Mouse (Mus musculus): ENCODE measurements around the gene Nol9.
A peak's percentile ranks its signal among the peaks of the same experiment; 100 is the strongest.

The Nol9 gene

DNA sequence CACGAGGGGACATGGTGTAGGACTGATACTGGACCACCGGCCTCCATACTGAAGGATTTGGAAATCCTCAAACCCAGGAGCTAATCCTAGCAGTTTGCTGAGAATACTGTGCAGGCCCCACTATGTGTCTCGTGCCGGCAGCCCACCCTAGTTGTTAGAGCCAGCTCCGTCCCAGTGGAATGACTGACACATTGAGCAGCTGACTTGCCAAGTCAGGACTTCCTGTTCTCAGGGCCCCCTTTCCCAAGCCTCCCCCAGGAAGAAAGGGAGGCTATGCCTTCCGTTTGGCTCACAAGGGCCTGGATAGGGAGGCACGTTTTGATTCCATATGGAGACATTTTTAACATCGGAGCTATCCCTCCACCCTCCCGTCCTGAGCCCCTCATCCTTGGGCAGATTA, 51.1 kb downstream of the Nol9 start:
- no peak for DNase-seq (ENCODE audit: low read depth, low spot score)

DNA sequence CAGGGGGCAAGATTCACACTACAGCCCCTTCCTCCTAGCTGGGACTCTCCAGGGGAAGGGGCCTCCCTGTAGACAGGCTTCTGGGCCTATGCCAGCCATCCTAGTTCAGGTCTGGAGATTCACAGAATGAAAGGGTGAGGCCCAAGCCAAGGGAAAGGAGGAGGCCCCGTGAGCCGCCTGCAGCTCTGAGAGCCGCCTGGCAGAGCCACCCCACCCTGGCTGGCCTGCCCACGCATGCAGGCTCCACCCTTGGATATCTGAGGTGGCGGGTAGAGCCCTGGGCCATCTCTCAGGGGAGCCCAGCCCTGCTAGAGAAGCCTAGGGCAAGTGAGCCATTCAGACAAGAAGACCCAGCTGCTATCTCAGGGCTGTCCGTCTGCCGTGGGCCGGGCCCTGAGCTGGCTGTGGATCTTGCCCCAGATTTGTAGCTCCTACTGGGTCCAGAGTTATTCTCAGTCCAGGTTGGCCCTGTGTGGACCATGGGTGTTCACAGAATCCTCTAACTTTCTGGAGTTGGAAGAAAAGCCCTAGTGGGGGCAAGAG, 53.7 kb downstream of the Nol9 start:
- DNase-seq (ENCODE audit: low read depth, low spot score): no peak

DNA sequence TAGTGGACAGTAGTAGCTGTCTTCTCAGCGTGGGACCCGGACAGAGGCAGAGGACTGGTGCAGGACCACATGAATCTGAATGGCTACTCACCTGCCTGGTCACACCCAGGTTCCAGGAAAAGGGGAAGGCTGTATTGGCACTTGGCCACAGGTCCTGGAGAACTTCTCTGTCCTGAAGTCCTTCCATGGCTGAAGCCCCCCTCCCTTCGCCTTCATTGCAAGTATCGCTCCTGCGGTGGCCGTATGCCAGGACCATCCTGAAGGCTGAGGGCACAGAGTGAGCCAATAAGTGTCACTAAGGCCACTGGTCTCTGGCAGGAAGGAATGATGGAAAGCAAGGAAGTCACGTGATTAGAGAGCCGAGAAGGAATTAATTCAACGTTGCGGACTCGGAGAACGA, 55.1 kb downstream of the Nol9 start:
- no peak for DNase-seq (ENCODE audit: low read depth, low spot score)

DNA sequence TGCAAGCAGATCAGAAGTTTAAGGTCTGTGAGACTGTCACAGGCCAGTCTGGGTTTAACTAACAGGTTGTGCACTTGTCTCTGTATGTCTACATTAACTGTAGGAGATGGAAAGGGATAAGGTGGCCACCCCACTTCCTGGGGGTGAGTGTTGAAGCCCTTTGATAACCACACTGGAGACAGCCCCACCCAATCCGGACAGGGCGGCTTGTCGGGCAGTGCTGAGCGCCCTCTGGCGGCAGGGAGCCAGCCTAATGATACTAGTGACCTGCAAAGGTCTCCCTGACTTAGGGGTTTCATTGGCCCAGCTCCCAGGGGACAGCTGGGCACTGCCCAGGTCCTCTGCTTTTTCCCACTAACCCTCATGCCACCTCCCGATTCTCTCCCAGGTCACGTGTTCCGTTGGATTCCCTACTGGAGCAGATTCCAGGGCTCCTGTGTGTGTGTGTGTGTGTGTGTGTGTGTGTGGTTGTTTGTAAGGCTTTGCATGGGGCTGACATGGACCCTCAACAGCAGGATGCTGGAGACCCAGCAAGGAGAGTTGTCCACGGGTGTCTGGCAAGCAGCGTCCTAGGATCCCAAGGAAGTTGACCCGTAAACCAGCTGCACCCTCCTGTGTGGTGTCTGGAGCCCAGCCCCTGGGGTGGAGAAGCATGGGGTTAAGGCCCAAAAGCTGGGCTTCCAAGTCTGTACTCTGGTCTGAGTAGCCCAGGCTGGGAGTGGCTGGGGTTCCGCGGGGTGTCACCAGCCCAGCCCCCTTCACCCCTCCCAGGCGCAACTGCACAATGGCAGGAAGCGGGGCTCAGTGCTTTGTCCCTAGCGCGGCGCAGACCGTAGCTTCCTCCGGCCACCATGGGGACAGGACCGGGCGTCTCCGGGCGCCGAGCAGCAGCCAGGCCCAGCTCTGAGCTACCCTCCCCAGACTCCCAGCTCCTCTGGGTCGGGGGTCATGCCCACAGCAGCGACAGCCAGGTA, 57.1 kb downstream of the Nol9 start:
- peak; percentile 78 for DNase-seq (ENCODE audit: low read depth, low spot score)

DNA sequence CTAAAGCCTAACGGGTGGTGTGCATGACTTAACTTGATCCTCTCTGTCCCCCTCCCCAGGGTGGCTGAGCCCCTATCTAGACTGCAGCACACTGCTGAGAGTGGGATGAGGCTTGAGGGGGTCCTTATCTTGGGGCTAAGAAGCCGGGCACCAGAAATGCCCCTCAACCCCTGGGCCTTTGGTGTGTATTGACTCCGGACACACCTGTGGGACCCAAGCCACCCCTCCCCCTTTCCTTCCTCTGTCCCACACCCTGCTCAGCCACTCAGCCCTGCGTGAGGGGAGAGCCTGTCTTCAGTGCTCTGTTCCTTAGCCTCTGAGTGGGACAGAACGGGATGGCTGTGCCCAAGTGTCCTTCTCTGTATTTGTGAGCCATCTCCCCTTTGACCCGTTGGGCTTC, 57.8 kb downstream of the Nol9 start:
- DNase-seq (ENCODE audit: low read depth, low spot score): peak; percentile 65

DNA sequence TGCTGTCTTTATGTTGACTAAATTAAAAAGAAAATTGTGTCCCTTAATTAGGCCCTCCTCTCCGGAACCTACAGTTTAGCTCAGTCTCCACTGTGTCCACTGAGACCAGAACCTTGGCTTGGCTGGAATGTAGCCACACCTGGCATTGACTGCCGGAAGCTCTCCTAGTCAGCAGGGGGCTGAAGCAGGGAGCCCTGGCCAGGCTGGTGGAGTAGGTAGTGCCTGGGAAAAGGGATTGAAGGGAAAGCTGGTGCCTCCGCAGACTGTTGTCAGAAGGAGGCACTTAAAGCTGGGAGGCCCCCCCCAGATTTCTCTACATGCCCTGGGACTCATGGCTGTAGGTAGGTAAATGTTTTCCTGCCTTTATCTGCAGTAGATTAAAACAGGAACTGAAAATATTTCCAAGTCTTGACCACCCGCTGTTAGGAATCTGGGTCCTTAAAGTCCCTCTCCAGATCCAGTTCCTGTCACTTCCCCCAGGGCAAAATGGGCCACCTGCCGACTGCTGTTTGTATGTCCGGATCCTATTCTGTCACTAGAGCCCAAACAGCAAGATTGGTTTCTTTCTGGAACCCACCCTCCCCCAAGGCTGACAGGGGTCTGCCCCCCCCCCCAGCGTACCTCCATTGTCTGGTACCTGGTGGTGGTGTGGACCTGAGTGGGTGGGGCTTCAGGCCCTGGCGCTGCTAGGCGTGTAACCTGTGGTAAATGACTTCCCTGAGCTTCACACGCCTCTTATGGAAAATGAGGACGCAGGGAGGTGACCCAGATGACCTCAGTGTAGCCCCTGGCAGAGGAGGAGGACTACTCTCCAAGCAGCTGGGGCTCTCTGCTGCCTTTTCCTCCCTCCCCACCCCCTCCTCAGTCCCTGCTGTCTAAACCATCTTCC, 59.0 kb downstream of the Nol9 start:
- peak; percentile 98 for DNase-seq (ENCODE audit: low read depth, low spot score)

DNA sequence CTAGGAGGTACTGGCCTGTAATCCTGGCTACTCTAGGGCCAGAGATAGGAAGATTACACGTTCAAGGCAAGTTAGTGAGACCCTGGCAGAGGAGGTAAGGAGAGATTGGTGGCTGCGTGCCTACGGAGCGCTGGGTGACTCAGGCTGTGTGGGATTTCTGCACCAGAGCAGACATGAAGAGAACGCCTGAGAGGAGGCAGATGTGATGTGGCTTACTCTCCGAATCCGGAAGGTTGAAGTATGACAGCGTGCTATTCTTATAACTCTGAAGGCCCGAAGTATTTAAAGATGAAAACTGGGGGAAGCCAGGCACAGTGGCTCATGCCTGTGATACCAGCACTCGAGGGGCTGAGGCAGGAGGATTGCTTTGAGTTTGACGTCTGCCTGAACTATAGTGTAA, 61.4 kb downstream of the Nol9 start:
- no peak for DNase-seq (ENCODE audit: low read depth, low spot score)

DNA sequence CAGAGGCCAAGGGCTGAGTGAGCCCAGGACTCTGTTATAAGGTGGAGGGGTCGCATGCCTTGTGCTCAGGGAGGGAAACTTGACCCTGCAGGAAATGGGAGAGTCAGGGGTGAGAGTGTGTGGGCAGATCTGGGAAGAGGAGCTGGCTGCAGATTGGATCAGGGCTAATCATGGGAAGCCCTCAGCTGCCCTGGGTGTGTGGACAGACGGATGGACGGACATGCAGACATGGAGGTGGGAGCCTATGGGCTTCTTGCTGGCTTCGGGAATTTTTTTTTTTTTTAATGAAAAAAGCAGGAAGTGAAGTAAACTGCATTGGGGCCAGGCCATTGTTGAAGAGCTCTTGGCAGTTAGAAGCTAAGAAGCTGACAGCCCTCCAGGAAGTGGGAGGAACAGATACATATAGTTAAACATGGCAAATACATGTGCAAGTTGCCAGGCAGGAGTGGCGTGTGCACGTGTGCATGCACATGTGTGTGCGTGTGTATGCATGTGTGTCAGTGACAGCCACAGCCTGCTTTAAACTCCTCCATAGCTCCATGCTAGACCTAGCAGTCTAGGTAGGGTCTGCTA, 62.0 kb downstream of the Nol9 start:
- DNase-seq (ENCODE audit: low read depth, low spot score): no peak

DNA sequence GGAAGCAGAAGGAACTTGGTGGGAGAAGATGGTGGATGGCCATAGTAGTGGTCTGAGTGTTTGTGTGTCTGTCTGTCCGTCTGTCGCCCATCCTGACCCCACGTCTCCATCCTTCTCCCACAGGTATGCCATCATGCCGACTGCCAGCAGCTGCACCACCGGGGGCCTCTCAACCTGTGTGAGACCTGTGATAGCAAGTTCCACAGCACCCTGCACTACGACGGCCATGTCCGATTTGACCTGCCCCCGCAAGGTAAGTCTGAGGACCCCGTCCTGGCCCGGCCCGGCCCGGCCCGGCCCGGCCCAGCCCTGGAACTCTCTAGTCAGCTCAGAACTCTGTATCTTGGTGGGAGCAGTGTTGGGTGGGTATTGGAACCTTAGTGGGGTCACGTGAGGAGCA, 62.8 kb downstream of the Nol9 start:
- no peak for DNase-seq (ENCODE audit: low read depth, low spot score)

DNA sequence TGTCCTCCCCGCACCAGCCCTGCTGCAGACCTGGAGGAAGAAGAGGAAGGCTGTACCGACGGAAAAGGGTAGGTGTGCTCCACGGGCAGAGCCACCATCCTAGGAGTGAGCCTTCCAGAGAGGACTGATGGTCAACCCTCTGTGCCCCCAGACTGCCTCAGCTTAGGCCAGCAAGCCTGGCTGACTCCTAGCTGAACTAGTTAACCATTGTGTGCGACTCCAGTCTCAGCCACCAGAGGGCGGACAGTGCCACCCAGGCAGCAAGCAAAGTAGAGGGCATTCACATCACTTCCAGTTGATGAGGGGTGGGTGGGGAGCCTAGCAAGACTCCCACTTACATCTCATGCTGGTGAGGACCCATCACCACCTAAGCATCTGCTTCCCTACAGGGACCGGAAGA, 63.9 kb downstream of the Nol9 start:
- peak; percentile 77 for DNase-seq (ENCODE audit: low read depth, low spot score)

DNA sequence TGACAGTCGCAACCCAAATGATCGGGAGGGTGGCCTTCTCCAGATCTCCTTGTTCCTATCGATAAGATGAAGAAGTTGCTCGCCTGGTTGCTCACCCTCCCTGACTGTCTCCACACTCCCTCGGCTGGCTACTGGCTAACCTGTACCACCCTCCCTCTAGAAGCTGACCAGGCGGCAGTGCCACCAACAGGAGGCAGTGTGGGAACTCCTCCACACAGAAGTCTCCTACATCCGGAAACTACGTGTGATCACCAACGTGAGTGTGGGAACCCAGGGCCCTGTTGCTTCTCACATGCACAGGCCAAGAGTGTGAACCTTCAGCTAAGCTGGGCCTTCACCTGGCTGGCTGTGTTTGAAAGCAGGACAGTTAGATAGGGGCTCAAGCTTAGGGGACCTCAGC, 67.6 kb downstream of the Nol9 start:
- DNase-seq (ENCODE audit: low read depth, low spot score): peak; percentile 67

DNA sequence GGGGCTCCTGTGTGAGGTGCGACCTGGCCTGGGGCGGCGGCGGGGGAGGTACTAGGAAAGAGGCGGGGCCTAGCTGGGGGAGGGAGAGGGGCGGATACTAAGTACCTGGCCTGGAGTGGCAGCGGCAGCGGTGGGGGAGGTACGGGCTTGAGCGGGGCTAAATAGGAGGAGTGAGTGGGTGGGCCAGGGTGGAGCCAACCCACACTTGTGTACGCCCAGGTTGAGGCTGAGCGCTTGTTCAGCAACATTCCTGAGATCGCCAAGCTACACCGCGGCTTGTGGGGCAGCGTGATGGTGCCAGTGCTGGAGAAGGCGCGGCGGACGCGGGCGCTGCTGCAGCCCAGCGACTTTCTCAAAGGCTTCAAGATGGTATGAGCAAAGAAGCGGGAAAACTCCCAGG, 68.4 kb downstream of the Nol9 start:
- peak; percentile 92 for DNase-seq (ENCODE audit: low read depth, low spot score)

DNA sequence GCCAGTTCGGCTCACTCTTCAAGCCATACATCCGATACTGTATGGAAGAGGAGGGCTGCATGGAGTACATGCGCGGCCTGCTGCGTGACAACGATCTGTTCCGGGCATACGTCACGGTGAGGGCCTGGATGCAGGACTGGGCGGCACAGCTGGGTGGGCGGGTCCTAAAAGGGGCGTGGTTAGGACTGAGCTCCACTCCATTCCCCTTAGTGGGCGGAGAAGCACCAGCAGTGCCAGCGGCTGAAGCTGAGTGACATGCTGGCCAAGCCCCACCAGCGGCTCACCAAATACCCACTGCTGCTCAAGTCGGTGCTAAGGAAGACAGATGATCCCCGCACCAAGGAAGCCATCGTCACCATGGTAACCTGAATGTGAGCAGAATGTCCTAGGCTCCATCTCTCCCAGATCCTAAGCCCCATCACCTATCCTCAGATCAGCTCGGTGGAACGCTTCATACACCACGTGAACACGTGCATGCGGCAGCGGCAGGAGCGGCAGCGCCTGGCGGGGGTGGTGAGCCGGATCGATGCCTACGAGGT, 68.9 kb downstream of the Nol9 start:
- DNase-seq (ENCODE audit: low read depth, low spot score): peak; percentile 89

DNA sequence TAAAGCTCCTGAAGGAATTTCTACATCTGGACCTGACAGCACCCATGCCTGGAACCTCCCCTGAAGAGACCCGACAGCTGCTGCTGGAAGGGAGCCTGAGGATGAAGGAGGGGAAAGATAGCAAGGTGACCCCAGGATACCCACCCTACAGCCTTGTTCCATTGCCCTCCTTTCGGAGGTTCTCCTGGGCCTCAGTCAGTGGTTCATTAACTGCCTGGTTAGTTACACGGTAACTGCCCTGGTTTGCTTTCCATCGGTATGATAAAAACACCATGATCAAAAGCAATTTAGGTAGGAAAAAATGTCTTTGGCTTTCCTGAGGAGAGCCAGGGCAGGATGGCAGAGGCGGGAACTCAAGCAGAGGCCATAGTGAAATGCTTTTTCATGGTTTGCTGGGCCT, 69.6 kb downstream of the Nol9 start:
- no peak for DNase-seq (ENCODE audit: low read depth, low spot score)

DNA sequence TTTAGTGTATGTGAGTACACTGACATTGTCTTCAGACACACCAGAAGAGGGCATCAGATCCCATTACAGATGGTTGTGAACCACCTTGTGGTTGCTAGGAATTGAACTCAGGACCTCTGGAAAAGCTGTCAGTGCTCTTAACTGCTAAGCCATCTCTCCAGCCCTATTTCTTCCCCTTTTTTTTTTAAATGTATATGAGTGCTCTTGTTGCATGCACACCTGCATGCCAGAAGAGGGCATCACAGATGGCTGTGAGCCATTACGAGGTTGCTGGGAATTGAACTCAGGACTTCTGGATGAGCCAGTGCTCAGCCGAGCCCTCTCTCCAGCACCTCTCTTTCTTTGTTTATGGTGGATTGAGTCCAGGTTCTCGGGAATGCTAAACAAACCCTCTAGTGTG, 70.4 kb downstream of the Nol9 start:
- no peak for DNase-seq (ENCODE audit: low read depth, low spot score)

DNA sequence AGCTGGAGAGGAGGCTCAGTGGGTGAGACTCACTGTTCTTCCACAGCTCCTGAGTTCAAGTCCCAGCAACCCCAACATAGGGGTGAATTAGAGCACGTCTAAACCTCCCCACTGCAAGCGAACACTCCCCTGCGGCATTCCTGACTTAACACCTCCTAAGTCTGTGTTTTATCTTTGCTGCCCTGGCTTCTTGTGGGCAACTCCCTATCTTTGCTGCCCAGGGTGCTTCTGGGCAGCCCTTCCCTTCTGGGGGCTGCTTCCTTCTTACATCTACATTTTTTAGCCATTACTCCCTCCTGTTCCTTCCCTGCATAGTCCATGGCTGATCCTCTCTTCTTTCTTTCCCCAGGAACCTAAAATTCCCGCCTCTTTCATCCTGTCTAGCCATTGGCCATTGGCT, 71.6 kb downstream of the Nol9 start:
- no peak for DNase-seq (ENCODE audit: low read depth, low spot score)

Measured in R1 (cell line).